Mouse (Mus musculus) megakaryocyte-erythroid progenitor cell, adult 5-6 weeks (primary cell): Measurements from ENCODE around the gene Bex6. TPM values are rescaled to one million over a fixed set of nuclear protein-coding genes. Genes with fewer than 3 reads are reported as not detected.

Source experiments
- total RNA-seq, 2 experiments: library from RNA; stranded (forward) in 1 of 2; stranded (reverse) in 1 of 2; fragments of 200-1000, 215-1000 nt in 1 of 2; fragments of >200 nt in 1 of 2; fragmentation: Nextera tagmentation in 1 of 2; gene quantifications; 2 replicates each; pipeline ENCODE4 v1.2.3; 2014 to 2017

Bex6 gene
- total RNA-seq, 2 experiments from 2014 or later = 0.81 TPM; not detected in 1

Other genes starting within 250 kb of the Bex6 start
- not detected in 2 replicates for gene Pigz, start 246.0 kb upstream of the Bex6 start, total RNA-seq (2014; fragmentation: Nextera tagmentation)
- not detected in 2 replicates for gene Pigz, start 246.0 kb upstream of the Bex6 start, total RNA-seq (2017)
- gene 0610012G03Rik, start 231.3 kb upstream of the Bex6 start, total RNA-seq (2014; fragmentation: Nextera tagmentation) = 35.2 and 39.0 TPM in 2 replicates
- 8.3 and 14.3 TPM in 2 replicates for gene 0610012G03Rik, start 231.3 kb upstream of the Bex6 start, total RNA-seq (2017)
- 47.7 and 57.6 TPM in 2 replicates for gene Ncbp2, start 231.3 kb upstream of the Bex6 start, total RNA-seq (2014; fragmentation: Nextera tagmentation)
- gene Ncbp2, start 231.3 kb upstream of the Bex6 start, total RNA-seq (2017) = 56.6 and 59.0 TPM in 2 replicates
- 17.0 and 17.2 TPM in 2 replicates for gene Senp5, start 176.5 kb upstream of the Bex6 start, total RNA-seq (2014; fragmentation: Nextera tagmentation)
- gene Senp5, start 176.5 kb upstream of the Bex6 start, total RNA-seq (2017) = 14.8 and 17.6 TPM in 2 replicates
- 29.9 and 48.9 TPM in 2 replicates for gene Pak2, start 100.5 kb upstream of the Bex6 start, total RNA-seq (2014; fragmentation: Nextera tagmentation)
- gene Pak2, start 100.5 kb upstream of the Bex6 start, total RNA-seq (2017) = 39.2 and 44.8 TPM in 2 replicates
- gene Pigx, start 80.1 kb upstream of the Bex6 start, total RNA-seq (2014; fragmentation: Nextera tagmentation) = 31.9 and 53.7 TPM in 2 replicates
- 24.8 and 43.2 TPM in 2 replicates for gene Pigx, start 80.1 kb upstream of the Bex6 start, total RNA-seq (2017)
- gene Cep19, start 80.0 kb upstream of the Bex6 start, total RNA-seq (2014; fragmentation: Nextera tagmentation) = 8.0 and 11.6 TPM in 2 replicates
- 11.7 and 19.5 TPM in 2 replicates for gene Cep19, start 80.0 kb upstream of the Bex6 start, total RNA-seq (2017)
- 40.4 and 53.3 TPM in 2 replicates for gene Nrros, start 14.2 kb upstream of the Bex6 start, total RNA-seq (2014; fragmentation: Nextera tagmentation)
- gene Nrros, start 14.2 kb upstream of the Bex6 start, total RNA-seq (2017) = 33.4 and 40.3 TPM in 2 replicates
- gene Fbxo45, start 67.3 kb downstream of the Bex6 start, total RNA-seq (2014; fragmentation: Nextera tagmentation) = 17.3 and 20.0 TPM in 2 replicates
- gene Fbxo45, start 67.3 kb downstream of the Bex6 start, total RNA-seq (2017) = 19.4 and 26.9 TPM in 2 replicates
- 11.8 and 17.1 TPM in 2 replicates for gene Wdr53, start 67.4 kb downstream of the Bex6 start, total RNA-seq (2014; fragmentation: Nextera tagmentation)
- 15.9 and 21.6 TPM in 2 replicates for gene Wdr53, start 67.4 kb downstream of the Bex6 start, total RNA-seq (2017)
- gene Smco1, start 91.6 kb downstream of the Bex6 start, total RNA-seq (2014; fragmentation: Nextera tagmentation) = not detected in 2 replicates
- gene Smco1, start 91.6 kb downstream of the Bex6 start, total RNA-seq (2017) = not detected in 2 replicates
- gene Rnf168, start 97.6 kb downstream of the Bex6 start, total RNA-seq (2014; fragmentation: Nextera tagmentation) = 23.4 and 23.8 TPM in 2 replicates
- gene Rnf168, start 97.6 kb downstream of the Bex6 start, total RNA-seq (2017) = 44.0 and 60.6 TPM in 2 replicates
- 22.2 and 29.3 TPM in 2 replicates for gene Ubxn7, start 152.4 kb downstream of the Bex6 start, total RNA-seq (2014; fragmentation: Nextera tagmentation)
- gene Ubxn7, start 152.4 kb downstream of the Bex6 start, total RNA-seq (2017) = 32.3 and 32.7 TPM in 2 replicates
- gene Tm4sf19, start 220.7 kb downstream of the Bex6 start, total RNA-seq (2014; fragmentation: Nextera tagmentation) = not detected in 2 replicates
- not detected in 2 replicates for gene Tm4sf19, start 220.7 kb downstream of the Bex6 start, total RNA-seq (2017)
- 7.1 and 11.1 TPM in 2 replicates for gene Tctex1d2, start 239.9 kb downstream of the Bex6 start, total RNA-seq (2014; fragmentation: Nextera tagmentation)
- 14.3 and 17.2 TPM in 2 replicates for gene Tctex1d2, start 239.9 kb downstream of the Bex6 start, total RNA-seq (2017)